Mouse (Mus musculus): ENCODE results near the gene Gm20388. TPM values are rescaled to one million over a fixed set of nuclear protein-coding genes. Genes with fewer than 3 reads are reported as not detected.

Gene Gm20388
- polyA plus RNA-seq, 1 experiment from 2014 or later, result not detected

DNA sequence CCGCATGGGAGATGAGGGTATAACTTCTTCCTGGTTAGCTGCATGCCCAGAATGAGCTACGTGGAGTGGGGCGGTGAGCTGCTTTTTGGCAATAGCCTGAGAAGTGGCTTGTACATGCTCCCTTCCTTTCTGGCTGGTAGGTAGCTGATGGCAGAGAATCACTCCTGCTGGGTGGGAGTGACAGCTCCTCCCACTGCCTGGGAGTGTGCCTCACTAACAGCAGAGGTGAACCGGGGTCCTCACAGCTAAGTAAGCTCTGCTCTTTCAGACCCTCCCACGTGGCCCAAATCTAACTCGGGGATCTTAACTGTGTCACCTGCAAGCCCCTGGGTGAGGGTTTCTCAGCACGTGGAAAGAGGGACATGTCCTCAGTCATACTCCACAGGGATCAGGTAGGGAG lies 3321.9 kb downstream of the Gm20388 start:
- H3K27me3 ChIP-seq (ENCODE audit: control insufficient read depth, insufficient read depth, low read length), result 0 out of 2 replicates have a peak, but pooled peaks cover 10% of the 10 kb centered on the region

DNA sequence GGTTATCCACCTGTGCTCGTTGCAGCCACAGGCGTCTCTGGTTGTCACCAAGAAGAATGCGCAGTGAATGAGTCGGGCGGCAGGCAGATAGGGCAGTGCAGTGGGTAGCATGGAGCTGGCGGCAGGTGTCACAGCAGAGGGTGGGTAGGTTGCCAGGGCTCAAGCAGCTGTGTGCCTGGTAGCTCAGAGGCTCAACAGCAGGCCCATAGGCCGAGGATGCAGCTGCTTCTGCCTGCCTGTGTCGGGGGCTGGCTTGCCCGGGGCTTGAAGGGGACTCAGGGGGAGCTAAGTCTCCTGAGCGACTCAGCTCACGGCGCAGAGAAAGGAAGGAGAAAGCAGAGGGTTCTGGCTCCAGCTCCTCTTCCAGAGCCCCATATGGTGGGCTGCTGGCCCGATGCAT lies 3322.7 kb downstream of the Gm20388 start:
- DNase-seq (ENCODE audit: low spot score) (no peak), ATAC-seq (ENCODE audit: low FRiP score) (no peak)
- peaks cover 17% of the 10 kb centered on the region for H3K36me3 ChIP-seq (replicated peaks; ENCODE audit: control insufficient read depth, insufficient read depth)
- no peak overlapping the region for H3K4me3 ChIP-seq (replicated peaks; ENCODE audit: low read length)
- no peak overlapping the region for H3K27ac ChIP-seq
- H3K4me1 ChIP-seq (replicated peaks; ENCODE audit: control insufficient read depth, insufficient read depth, low read length), result peaks cover 17% of the 10 kb centered on the region; the same call in 1 of the 2 replicates
- H3K9ac ChIP-seq, result no peak overlapping the region
- WGBS, result 51% methylated on average over 12 of the region's 13 CpGs
- H3K4me2 ChIP-seq (replicated peaks), result no peak overlapping the region
- no peaks in the 10 kb centered on the region for H3K9me3 ChIP-seq (ENCODE audit: control insufficient read depth, low read length)
- H3K27me3 ChIP-seq (ENCODE audit: control insufficient read depth, insufficient read depth, low read length), result 0 out of 2 replicates have a peak, but pooled peaks cover 10% of the 10 kb centered on the region

More for the DNA sequence above, 3321.9 kb downstream of the Gm20388 start:
- no peaks in the 10 kb centered on the region for H3K9me3 ChIP-seq (ENCODE audit: control insufficient read depth, low read length)
- H3K4me3 ChIP-seq (replicated peaks; ENCODE audit: low read length), result no peak overlapping the region
- ATAC-seq (ENCODE audit: low FRiP score), result no peak
- WGBS, result 40% methylated on average over 7 of the region's 7 CpGs
- peaks cover 17% of the 10 kb centered on the region; the same call in 1 of the 2 replicates for H3K4me1 ChIP-seq (replicated peaks; ENCODE audit: control insufficient read depth, insufficient read depth, low read length)
- H3K27ac ChIP-seq, result no peak overlapping the region
- H3K4me2 ChIP-seq (replicated peaks), result no peak overlapping the region
- no peak overlapping the region for H3K9ac ChIP-seq
- DNase-seq (ENCODE audit: low spot score), result no peak
- H3K36me3 ChIP-seq (replicated peaks; ENCODE audit: control insufficient read depth, insufficient read depth), result peaks cover 25% of the 10 kb centered on the region

DNA sequence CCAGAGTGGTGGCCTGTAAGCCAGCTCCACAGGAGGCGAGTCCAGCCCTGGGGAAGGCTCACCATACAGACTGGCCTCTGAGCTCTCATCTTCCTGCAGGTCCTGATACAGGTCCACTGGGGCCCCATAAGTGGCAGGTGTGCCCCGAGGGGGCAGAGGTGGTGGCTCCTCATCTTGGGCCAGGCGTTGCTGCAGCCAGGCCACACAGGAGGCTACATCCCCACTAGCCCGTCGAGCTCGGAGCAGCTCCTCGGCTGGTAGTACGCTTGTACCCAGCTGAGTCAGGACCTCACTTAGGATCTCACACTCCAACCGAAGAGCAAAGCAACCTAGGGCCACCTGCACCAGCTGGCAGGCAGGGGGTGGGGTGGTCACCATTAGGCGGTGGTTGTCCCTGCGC lies 3323.1 kb downstream of the Gm20388 start:
- no peak overlapping the region for H3K4me2 ChIP-seq (replicated peaks)
- ATAC-seq (ENCODE audit: low FRiP score) (no peak), DNase-seq (ENCODE audit: low spot score) (no peak)
- H3K27me3 ChIP-seq (ENCODE audit: control insufficient read depth, insufficient read depth, low read length), result 0 out of 2 replicates have a peak, but pooled peaks cover 10% of the 10 kb centered on the region
- H3K4me3 ChIP-seq (replicated peaks; ENCODE audit: low read length), result no peak overlapping the region
- H3K4me1 ChIP-seq (replicated peaks; ENCODE audit: control insufficient read depth, insufficient read depth, low read length), result peaks cover 17% of the 10 kb centered on the region; the same call in 1 of the 2 replicates
- H3K27ac ChIP-seq, result no peak overlapping the region
- H3K36me3 ChIP-seq (replicated peaks; ENCODE audit: control insufficient read depth, insufficient read depth), result peaks cover 13% of the 10 kb centered on the region
- H3K9ac ChIP-seq, result no peak overlapping the region
- no peaks in the 10 kb centered on the region for H3K9me3 ChIP-seq (ENCODE audit: control insufficient read depth, low read length)
- 84% methylated on average over 11 of the region's 11 CpGs for WGBS

DNA sequence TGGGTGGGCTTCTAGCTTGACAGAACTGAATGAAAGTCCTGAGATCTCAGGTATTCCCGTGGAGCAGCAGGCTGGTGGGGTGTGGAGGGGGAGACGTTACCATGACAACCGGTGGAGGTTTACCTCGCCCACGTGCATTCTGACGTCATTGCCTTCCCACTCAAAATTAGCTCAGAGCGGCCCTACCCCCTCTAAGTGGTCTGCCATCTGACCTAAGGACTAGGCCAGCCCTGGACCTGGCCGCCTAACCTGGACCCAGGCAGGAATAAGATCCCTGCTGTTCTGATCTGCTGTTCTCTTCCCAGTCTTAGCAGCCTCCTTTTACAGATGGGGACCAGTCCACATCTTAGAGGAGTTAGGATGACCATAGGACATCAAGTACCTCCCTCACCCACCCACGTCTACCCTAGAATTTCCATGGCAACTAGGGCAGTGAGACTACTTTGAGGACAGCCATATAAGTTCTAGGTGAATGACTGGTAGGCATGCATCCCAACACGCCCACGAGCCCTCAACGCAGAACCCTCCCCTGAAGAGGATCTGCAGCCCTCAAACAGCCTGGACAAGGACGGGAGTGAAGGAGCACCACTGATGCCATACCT lies 3324.4 kb downstream of the Gm20388 start:
- no peak overlapping the region for H3K27ac ChIP-seq
- no peak for ATAC-seq (ENCODE audit: low FRiP score)
- peak overlapping the region; percentile 43 for H3K4me3 ChIP-seq (replicated peaks; ENCODE audit: low read length)
- peaks cover 3% of the 10 kb centered on the region for H3K36me3 ChIP-seq (replicated peaks; ENCODE audit: control insufficient read depth, insufficient read depth)
- peak overlapping the region; percentile 74 for H3K4me2 ChIP-seq (replicated peaks)
- no peaks in the 10 kb centered on the region for H3K9me3 ChIP-seq (ENCODE audit: control insufficient read depth, low read length)
- no peak for DNase-seq (ENCODE audit: low spot score)
- peak overlapping the region; percentile 60 for H3K9ac ChIP-seq
- WGBS, result 36% methylated on average over 13 of the region's 13 CpGs
- 0 out of 2 replicates have a peak, but pooled peaks cover 10% of the 10 kb centered on the region for H3K27me3 ChIP-seq (ENCODE audit: control insufficient read depth, insufficient read depth, low read length)
- peaks cover 17% of the 10 kb centered on the region; the same call in 1 of the 2 replicates for H3K4me1 ChIP-seq (replicated peaks; ENCODE audit: control insufficient read depth, insufficient read depth, low read length)

DNA sequence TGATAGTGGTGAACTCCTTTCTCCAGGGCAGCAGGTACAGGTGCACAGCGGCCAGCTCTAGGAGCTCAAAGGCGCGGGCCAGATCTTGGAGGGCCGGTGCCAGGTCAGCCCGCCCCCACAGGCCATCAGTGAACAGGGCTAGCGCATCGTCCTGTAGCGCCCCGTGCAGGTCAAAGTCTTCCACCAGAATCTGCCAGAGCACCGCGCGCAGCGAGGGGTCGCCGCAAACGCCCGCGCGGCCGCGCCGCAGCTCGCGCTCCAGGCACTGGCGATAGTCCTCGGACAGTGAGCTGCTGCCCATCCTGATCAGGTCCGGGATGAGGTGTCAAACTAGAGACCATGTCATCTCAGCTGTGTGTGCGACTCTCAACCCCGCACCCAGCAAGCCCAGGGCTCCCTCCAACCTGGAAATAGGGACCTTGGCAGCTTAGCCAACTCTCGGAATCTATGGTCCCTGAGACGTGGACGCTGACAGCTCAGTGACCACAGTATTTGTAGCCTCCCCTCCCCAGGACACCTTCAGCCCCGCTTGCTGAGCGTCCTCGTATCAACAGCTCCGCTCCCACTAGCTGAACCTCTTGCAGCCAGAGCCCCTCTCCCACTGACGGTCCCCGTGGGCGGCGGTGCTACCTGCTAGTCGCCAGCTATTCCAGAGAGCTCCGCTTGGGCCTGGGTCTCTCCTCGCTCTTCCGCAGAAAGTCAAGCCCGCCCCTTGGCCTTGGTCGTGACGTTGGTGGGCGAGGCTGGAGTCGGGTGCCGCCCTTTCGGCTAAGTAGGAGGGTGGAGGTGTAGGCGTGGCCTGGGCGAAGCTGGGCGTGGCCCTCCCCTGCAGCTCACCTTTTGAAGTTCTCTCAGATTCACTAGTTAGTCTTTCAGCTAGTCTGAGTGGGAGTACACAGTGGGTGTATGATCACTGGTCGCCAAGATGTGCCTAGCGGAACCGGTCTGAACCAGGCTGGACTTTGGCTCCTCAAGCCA lies 3325.2 kb downstream of the Gm20388 start, which contains the start of gene Spata2l:
Spata2l (minus strand) TSS at position 714 of the 978 bp plus-strand sequence.
- ATAC-seq (ENCODE audit: low FRiP score), result peak; percentile 75
- WGBS, result 2% methylated on average over 57 of the region's 57 CpGs

DNA sequence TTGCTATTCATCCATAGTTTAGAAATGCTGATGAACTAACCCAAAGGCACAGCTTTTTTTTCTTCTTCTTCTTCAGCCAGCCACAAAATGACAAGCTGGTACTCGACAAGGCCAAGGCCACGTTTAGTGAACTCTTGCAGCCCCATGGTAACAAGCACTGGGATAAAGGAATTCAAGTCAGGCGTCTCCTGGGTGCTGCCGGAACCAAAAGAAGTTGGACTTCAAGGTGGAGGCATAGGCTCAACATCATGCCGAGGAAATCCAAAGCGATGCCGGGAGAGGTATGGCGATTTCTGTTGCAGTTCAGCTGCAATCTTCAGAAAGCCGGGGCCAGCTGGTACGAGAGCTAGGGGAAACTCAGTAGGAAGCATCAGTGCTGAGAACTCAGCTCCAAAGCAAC lies 3328.8 kb downstream of the Gm20388 start:
- H3K36me3 ChIP-seq (replicated peaks; ENCODE audit: control insufficient read depth, insufficient read depth), result peaks cover 30% of the 10 kb centered on the region
- ATAC-seq (ENCODE audit: low FRiP score), result no peak
- no peak overlapping the region for H3K27ac ChIP-seq
- no peak overlapping the region for H3K4me2 ChIP-seq (replicated peaks)
- no peaks in the 10 kb centered on the region for H3K9me3 ChIP-seq (ENCODE audit: control insufficient read depth, low read length)
- 0 out of 2 replicates have a peak, but pooled peaks cover 10% of the 10 kb centered on the region for H3K27me3 ChIP-seq (ENCODE audit: control insufficient read depth, insufficient read depth, low read length)
- WGBS, result 79% methylated on average over 10 of the region's 10 CpGs
- H3K9ac ChIP-seq, result no peak overlapping the region
- H3K4me1 ChIP-seq (replicated peaks; ENCODE audit: control insufficient read depth, insufficient read depth, low read length), result peaks cover 17% of the 10 kb centered on the region; the same call in 1 of the 2 replicates
- no peak for DNase-seq (ENCODE audit: low spot score)
- H3K4me3 ChIP-seq (replicated peaks; ENCODE audit: low read length), result no peak overlapping the region

More for the DNA sequence above, 3325.2 kb downstream of the Gm20388 start, which contains the start of gene Spata2l:
- Histone ChIP-seq H3K9ac (peak within 1 kb of the TSS; percentile 60), H3K4me2 (replicated peaks) (peak within 1 kb of the TSS; percentile 74), H3K27me3 (ENCODE audit: control insufficient read depth, insufficient read depth, low read length) (0 out of 2 replicates have a peak, but pooled peaks cover 10% of the 10 kb centered on the region), H3K9me3 (ENCODE audit: control insufficient read depth, low read length) (no peaks in the 10 kb centered on the region), H3K27ac (no peak within 1 kb of the TSS), H3K36me3 (replicated peaks; ENCODE audit: control insufficient read depth, insufficient read depth) (no peaks in the 10 kb centered on the region; the same call in 1 of the 2 replicates), H3K4me3 (replicated peaks; ENCODE audit: low read length) (peak within 1 kb of the TSS; percentile 43), H3K4me1 (replicated peaks; ENCODE audit: control insufficient read depth, insufficient read depth, low read length) (peaks cover 17% of the 10 kb centered on the region; the same call in 1 of the 2 replicates)
- peak; percentile 76 for DNase-seq (ENCODE audit: low spot score)

DNA sequence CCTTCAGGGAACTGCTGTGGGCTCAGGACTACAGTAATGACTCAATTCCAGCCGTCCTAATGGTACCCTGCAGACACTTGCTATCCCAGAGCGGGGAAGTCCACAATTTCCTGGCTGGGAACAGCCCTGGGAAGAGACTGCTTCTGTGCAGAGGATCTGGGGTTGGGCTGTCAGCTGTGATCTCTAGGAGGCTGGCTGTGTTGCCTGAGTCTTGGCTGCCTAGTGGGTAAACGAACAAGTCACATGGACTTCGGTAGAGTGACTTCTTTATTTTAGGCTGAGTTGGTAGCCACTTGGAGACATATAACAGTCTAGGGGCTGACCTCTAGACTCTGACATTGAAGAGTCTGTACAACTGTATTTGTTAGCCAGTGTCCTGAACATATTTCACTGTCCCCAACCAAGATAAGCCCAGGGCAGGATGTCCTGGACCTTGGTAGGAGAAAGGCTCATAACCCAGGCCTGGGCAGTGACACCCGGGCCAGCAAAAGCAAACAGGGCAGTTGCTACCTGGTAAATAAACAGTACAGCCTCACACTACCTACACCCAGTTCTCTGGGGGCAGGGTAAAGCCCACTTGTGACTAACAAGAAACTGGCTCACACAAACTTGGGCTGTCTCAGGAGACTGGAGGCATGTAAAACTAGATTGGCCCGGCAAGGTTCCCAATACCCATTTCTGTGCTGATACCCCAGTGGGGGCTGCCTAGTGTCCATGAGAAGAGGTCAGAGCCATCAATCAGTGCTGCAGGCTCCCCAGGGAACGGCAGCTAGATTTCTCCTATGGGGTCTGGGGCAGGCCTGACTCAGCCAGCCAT lies 3331.7 kb downstream of the Gm20388 start:
- Histone ChIP-seq H3K27ac (no peak overlapping the region), H3K27me3 (ENCODE audit: control insufficient read depth, insufficient read depth, low read length) (no peaks in the 10 kb centered on the region), H3K4me2 (replicated peaks) (no peak overlapping the region), H3K36me3 (replicated peaks; ENCODE audit: control insufficient read depth, insufficient read depth) (peaks cover 59% of the 10 kb centered on the region), H3K4me3 (replicated peaks; ENCODE audit: low read length) (no peak overlapping the region), H3K9ac (no peak overlapping the region), H3K4me1 (replicated peaks; ENCODE audit: control insufficient read depth, insufficient read depth, low read length) (no peaks in the 10 kb centered on the region), H3K9me3 (ENCODE audit: control insufficient read depth, low read length) (no peaks in the 10 kb centered on the region)
- ATAC-seq (ENCODE audit: low FRiP score), result no peak
- no peak for DNase-seq (ENCODE audit: low spot score)
- WGBS, result 87% methylated on average over 7 of the region's 7 CpGs

- ATAC-seq (ENCODE audit: low FRiP score), result 0 out of 2 replicates have a peak, but pooled peaks have one; percentile 22
- Histone ChIP-seq H3K4me3 (replicated peaks; ENCODE audit: low read length) (no peak overlapping the region), H3K27me3 (ENCODE audit: control insufficient read depth, insufficient read depth, low read length) (no peaks in the 10 kb centered on the region), H3K4me1 (replicated peaks; ENCODE audit: control insufficient read depth, insufficient read depth, low read length) (no peaks in the 10 kb centered on the region), H3K36me3 (replicated peaks; ENCODE audit: control insufficient read depth, insufficient read depth) (peaks cover 67% of the 10 kb centered on the region), H3K9me3 (ENCODE audit: control insufficient read depth, low read length) (no peaks in the 10 kb centered on the region), H3K9ac (no peak overlapping the region), H3K4me2 (replicated peaks) (no peak overlapping the region), H3K27ac (no peak overlapping the region)
- DNase-seq (ENCODE audit: low spot score), result no peak
- WGBS, result 75% methylated on average over 11 of the region's 11 CpGs
Measured at GRCm38 (mm10) chr8:123243053-123243452, 3332.4 kb downstream of the Gm20388 start.
